Mouse (Mus musculus): ENCODE measurements at regions not wholly inside any gene's neighbourhood (a gene's known extent, or its start where the extent isn't known, plus 50 kb on each side); places are given as distances from the start of the nearest gene placed in this dataset.

DNA sequence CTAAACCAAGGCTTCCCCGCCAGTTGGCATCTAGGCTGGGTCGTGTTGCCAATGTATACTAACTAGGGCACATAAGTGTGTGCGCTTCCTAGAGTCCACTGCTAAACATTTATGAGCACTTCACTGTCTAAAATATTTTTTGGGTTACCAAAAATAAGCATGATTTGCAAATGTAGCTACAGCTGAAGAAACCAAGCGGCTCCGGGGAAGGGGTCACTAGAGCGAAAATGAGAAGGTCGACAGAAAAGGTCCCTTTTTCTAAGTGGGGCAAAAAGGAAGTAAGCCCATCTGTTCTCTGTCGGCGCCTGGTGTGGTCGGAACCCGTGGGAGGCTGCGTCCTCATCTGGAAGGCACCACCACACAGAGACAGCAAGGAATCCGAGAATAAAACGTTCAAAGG, 67.8 kb upstream of the Cdyl2 start:
- TF ChIP-seq CHD2 (IDR thresholded peaks at IDR 0.05; ENCODE audit: low read depth, low read length) (no peak), ZC3H11A (IDR thresholded peaks at IDR 0.05; ENCODE audit: borderline replicate concordance, low read depth, low read length) (no peak), HCFC1 (IDR thresholded peaks at IDR 0.05; ENCODE audit: borderline replicate concordance, insufficient read depth, low read length) (no peak), MAFK (IDR thresholded peaks at IDR 0.05; ENCODE audit: insufficient read depth, low read depth, low read length) (no peak)

Measured in ES-E14 (cell line).